Mouse (Mus musculus) A20 (cell line): ENCODE measurements around the gene Dhx58.

Experiments
- DNase-seq: peaks from one replicate; pipeline ENCODE4 v3.0.0-alpha.2; 2011; ENCODE audit warnings: low read depth, low spot score

Dhx58 gene

GRCm38 (mm10) chr11:100703851-100704531 is at the start of gene Dhx58:
Gene Dhx58 (minus strand): TSS chr11:100704271.
- peak; percentile 61 for DNase-seq

- DNase-seq: no peak
Observed at GRCm38 (mm10) chr11:100752294-100752693, 48.2 kb upstream of the Dhx58 start.

- no peak for DNase-seq
Observed at GRCm38 (mm10) chr11:100750127-100750526, 46.1 kb upstream of the Dhx58 start.

GRCm38 (mm10) chr11:100749469-100749868 is 45.4 kb upstream of the Dhx58 start:
- DNase-seq: no peak

- DNase-seq: no peak
Observed at GRCm38 (mm10) chr11:100748620-100749019, 44.5 kb upstream of the Dhx58 start.

GRCm38 (mm10) chr11:100747114-100747513 is 43.0 kb upstream of the Dhx58 start:
- DNase-seq: no peak

GRCm38 (mm10) chr11:100746546-100746945 is 42.5 kb upstream of the Dhx58 start:
- no peak for DNase-seq

- DNase-seq: peak; percentile 65
Observed at GRCm38 (mm10) chr11:100745085-100745484, 41.0 kb upstream of the Dhx58 start.

- no peak for DNase-seq
Observed at GRCm38 (mm10) chr11:100741348-100741747, 37.3 kb upstream of the Dhx58 start.

- no peak for DNase-seq
Observed at GRCm38 (mm10) chr11:100738749-100739148, 34.7 kb upstream of the Dhx58 start.

- peak; percentile 99 for DNase-seq
Observed at GRCm38 (mm10) chr11:100738066-100738604, 34.1 kb upstream of the Dhx58 start, which contains the start of gene Rab5c. Gene Rab5c (minus strand): TSS chr11:100738215.

- DNase-seq: peak; percentile 58
Observed at GRCm38 (mm10) chr11:100737105-100737733, 33.1 kb upstream of the Dhx58 start.

- peak; percentile 40 for DNase-seq
Observed at GRCm38 (mm10) chr11:100736746-100737080, 32.6 kb upstream of the Dhx58 start.

GRCm38 (mm10) chr11:100735954-100736745 is 32.1 kb upstream of the Dhx58 start:
- DNase-seq: peak; percentile 74

GRCm38 (mm10) chr11:100735134-100735865 is 31.2 kb upstream of the Dhx58 start:
- DNase-seq: peak; percentile 52

- no peak for DNase-seq
Observed at GRCm38 (mm10) chr11:100730477-100731205, 26.6 kb upstream of the Dhx58 start.

- DNase-seq: no peak
Observed at GRCm38 (mm10) chr11:100729976-100730375, 25.9 kb upstream of the Dhx58 start.

GRCm38 (mm10) chr11:100728601-100729000 is 24.5 kb upstream of the Dhx58 start:
- DNase-seq: no peak

GRCm38 (mm10) chr11:100727201-100727600 is 23.1 kb upstream of the Dhx58 start:
- DNase-seq: no peak

- peak; percentile 24 for DNase-seq
Observed at GRCm38 (mm10) chr11:100724919-100725512, 20.9 kb upstream of the Dhx58 start.
